Mouse (Mus musculus) lung, embryonic 14.5 days (tissue): ENCODE data around the gene Lypla2. TPM values are rescaled to one million over a fixed set of nuclear protein-coding genes. Genes with fewer than 3 reads are reported as not detected.
A peak's percentile ranks its signal among the peaks of the same experiment; 100 is the strongest.

Experiments used
- ATAC-seq: fragments of 200-750 bp; cut with Nextera tagmentation; 2 replicates; pipeline ENCODE4 v1.8.0; 2017; ENCODE audit warnings: mild to moderate bottlenecking, moderate TSS enrichment, moderate library complexity; ENCODE audit not compliant: insufficient read depth
- DNase-seq: peaks from one replicate; pipeline ENCODE4 v3.0.0-alpha.2; 2015
- H3K27ac ChIP-seq: fragments of 300-500 bp; sonication (generic); 2 replicates; pipeline ENCODE4 v1.5.1; 2014; ENCODE audit warnings: low read depth, mild to moderate bottlenecking, moderate library complexity
- H3K27me3 ChIP-seq: fragments of 300-500 bp; sonication (generic); 2 replicates; pipeline ENCODE4 v1.6.1; 2014; ENCODE audit warnings: low read length, control low read depth; ENCODE audit not compliant: insufficient read depth
- H3K36me3 ChIP-seq: fragments of 300-500 bp; sonication (generic); 2 replicates; pipeline ENCODE4 v1.6.1; 2014; ENCODE audit warnings: control low read depth; ENCODE audit not compliant: insufficient read depth
- H3K4me1 ChIP-seq: fragments of 300-500 bp; sonication (generic); 2 replicates; pipeline ENCODE4 v1.6.1; 2014; ENCODE audit warnings: antibody characterized with exemption, control low read depth; ENCODE audit not compliant: insufficient read depth
- H3K4me2 ChIP-seq: fragments of 300-500 bp; sonication (generic); 2 replicates; pipeline ENCODE4 v1.6.1; 2014; ENCODE audit warnings: mild to moderate bottlenecking
- H3K4me3 ChIP-seq: fragments of 300-500 bp; sonication (generic); 2 replicates; pipeline ENCODE4 v1.5.1; 2014; ENCODE audit warnings: low read depth, low read length
- H3K9ac ChIP-seq: fragments of 300-500 bp; sonication (generic); 2 replicates; pipeline ENCODE4 v1.6.1; 2014
- H3K9me3 ChIP-seq: fragments of 300-500 bp; sonication (generic); 2 replicates; pipeline ENCODE4 v1.6.1; 2016; ENCODE audit warnings: low read depth, low read length, control low read depth
- CTCF ChIP-seq: IDR thresholded peaks from 2 replicates; pipeline ENCODE4 v1.5.1; 2016; ENCODE audit warnings: antibody characterized with exemption, low read depth
- WGBS: fragments of 180-500 bp; shearing (Covaris S2); extraction: QIAGEN DNeasy Blood & Tissue Kit; methylation state at CpG from one replicate; pipeline ENCODE4 v1.1.7; 2014; 5-methylcytosine and 5-hydroxymethylcytosine counted together
- polyA plus RNA-seq: library from polyadenylated mRNA; unstranded; fragments of >200 nt; fragmentation: Nextera tagmentation; extraction: Ambion mirVana; gene quantifications from 2 replicates; pipeline ENCODE4 v1.2.1, GENCODE M21; 2014

The Lypla2 gene
- polyA plus RNA-seq, 1 experiment from 2014 or later: 132 TPM

- peaks cover 54% of the 10 kb centered on the region for H3K36me3 ChIP-seq
- H3K27ac ChIP-seq: no peak overlapping the region
- H3K9ac ChIP-seq: peak overlapping the region; percentile 85; the same call in 1 of the 2 replicates
These were observed 735 bp upstream of the Lypla2 start for GRCm38 (mm10) chr4:135972911-135973811.

GRCm38 (mm10) chr4:135971805-135972555 lies 446 bp downstream of the Lypla2 start:
- Histone ChIP-seq H3K27ac (peak overlapping the region; percentile 43; the same call in 1 of the 2 replicates), H3K9ac (peak overlapping the region; percentile 85), H3K9me3 (no peaks in the 10 kb centered on the region), H3K4me3 (peak overlapping the region; percentile 89), H3K4me2 (peak overlapping the region; percentile 86), H3K4me1 (no peaks in the 10 kb centered on the region), H3K36me3 (peaks cover 62% of the 10 kb centered on the region), H3K27me3 (no peaks in the 10 kb centered on the region)
- no peak for TF ChIP-seq CTCF
- ATAC-seq (peak; percentile 47), DNase-seq (no peak)
- under 1% methylated on average over 35 of the region's 35 CpGs for whole genome bisulfite sequencing

More at GRCm38 (mm10) chr4:135972911-135973811, 735 bp upstream of the Lypla2 start:
- no peak for DNase-seq
- 57% methylated on average over 13 of the region's 13 CpGs for WGBS
- Histone ChIP-seq H3K4me3 (peak overlapping the region; percentile 89), H3K4me1 (no peaks in the 10 kb centered on the region), H3K27me3 (no peaks in the 10 kb centered on the region), H3K4me2 (peak overlapping the region; percentile 86), H3K9me3 (no peaks in the 10 kb centered on the region)
- ATAC-seq: no peak
- no peak for TF ChIP-seq CTCF

- Histone ChIP-seq H3K9me3 (no peaks in the 10 kb centered on the region), H3K36me3 (peaks cover 62% of the 10 kb centered on the region), H3K27me3 (no peaks in the 10 kb centered on the region), H3K4me2 (0 out of 2 replicates have a peak overlapping the region, but pooled peaks have one; percentile 86), H3K4me3 (no peak overlapping the region), H3K27ac (no peak overlapping the region), H3K9ac (no peak overlapping the region; the same call in 1 of the 2 replicates), H3K4me1 (no peaks in the 10 kb centered on the region)
- no peak for DNase-seq
- 89% methylated on average over 11 of the region's 11 CpGs for WGBS
- TF ChIP-seq CTCF: no peak
- no peak for ATAC-seq
These were observed 1.8 kb downstream of the Lypla2 start for GRCm38 (mm10) chr4:135970585-135970984.

GRCm38 (mm10) chr4:135969070-135969750 lies 3.2 kb downstream of the Lypla2 start:
- Histone ChIP-seq H3K9ac (no peak overlapping the region), H3K4me2 (no peak overlapping the region), H3K36me3 (peaks cover 52% of the 10 kb centered on the region), H3K27me3 (no peaks in the 10 kb centered on the region), H3K27ac (no peak overlapping the region), H3K9me3 (no peaks in the 10 kb centered on the region), H3K4me3 (no peak overlapping the region), H3K4me1 (0 out of 2 replicates have a peak, but pooled peaks cover 3% of the 10 kb centered on the region)
- TF ChIP-seq CTCF: no peak
- WGBS: 83% methylated on average over 13 of the region's 13 CpGs
- DNase-seq (no peak), ATAC-seq (no peak)

- 0 out of 2 replicates have a peak, but pooled peaks cover 3% of the 10 kb centered on the region for H3K4me1 ChIP-seq
- no peak overlapping the region for H3K9ac ChIP-seq
- H3K9me3 ChIP-seq: no peaks in the 10 kb centered on the region
- ATAC-seq: no peak
- H3K27ac ChIP-seq: no peak overlapping the region
- no peak for TF ChIP-seq CTCF
- H3K27me3 ChIP-seq: no peaks in the 10 kb centered on the region
- 47% methylated on average over 19 of the region's 19 CpGs for WGBS
- DNase-seq: no peak
- H3K4me2 ChIP-seq: no peak overlapping the region
- no peak overlapping the region for H3K4me3 ChIP-seq
- H3K36me3 ChIP-seq: peaks cover 52% of the 10 kb centered on the region
These were observed 4.1 kb downstream of the Lypla2 start for GRCm38 (mm10) chr4:135968271-135968869.

- Histone ChIP-seq H3K9ac (no peak overlapping the region), H3K4me1 (0 out of 2 replicates have a peak, but pooled peaks cover 3% of the 10 kb centered on the region), H3K27ac (no peak overlapping the region), H3K4me2 (no peak overlapping the region), H3K9me3 (no peaks in the 10 kb centered on the region), H3K4me3 (no peak overlapping the region), H3K27me3 (no peaks in the 10 kb centered on the region), H3K36me3 (peaks cover 55% of the 10 kb centered on the region)
- 87% methylated on average over 18 of the region's 18 CpGs for WGBS
- TF ChIP-seq CTCF: no peak
- no peak for DNase-seq
- no peak for ATAC-seq
These were observed 5.2 kb downstream of the Lypla2 start for GRCm38 (mm10) chr4:135967086-135967760.
